In genomic region chr17:25109578-25109977, GRCm38 (mm10) we compare ENCODE assay signal across 9 mouse cellular contexts. TPM values are rescaled to one million over a fixed set of nuclear protein-coding genes. Genes with fewer than 3 reads are reported as not detected.
DNase-seq lines count a peak whose midpoint lies in the region; ATAC-seq and TF ChIP-seq lines count a peak whose summit lies in the region.
"Had no signal": no experiment of that assay in that cellular context is flagged by ENCODE, and none has a peak within 500 bp of the region (broad histone marks: within the 10 kb centered on the region; RNA-seq: fewer than 3 reads in every experiment).

No protein-coding gene starts in this region.

- no peak overlapping the region for H3K4me3 ChIP-seq in liver, embryonic 11.5 days (ENCODE audit: low read depth, low read length)
- no peak overlapping the region for H3K4me3 ChIP-seq in stomach, postnatal 0 days (ENCODE audit: low read depth, low read length)

- H3K36me3 ChIP-seq in liver, embryonic 11.5 days (ENCODE audit: control insufficient read depth, insufficient read depth, low read length): peaks cover 37% of the 10 kb centered on the region
- H3K36me3 ChIP-seq in stomach, postnatal 0 days (ENCODE audit: control insufficient read depth, insufficient read depth, low read length): peaks cover 6% of the 10 kb centered on the region; the same call in 1 of the 2 replicates

- H3K27me3 ChIP-seq in liver, embryonic 11.5 days (replicated peaks; ENCODE audit: control insufficient read depth, insufficient read depth, low read length): no peaks in the 10 kb centered on the region
- no peaks in the 10 kb centered on the region for H3K27me3 ChIP-seq in stomach, postnatal 0 days (ENCODE audit: control insufficient read depth, insufficient read depth, low read length)

- TF ChIP-seq EP300 in stomach, postnatal 0 days (optimal IDR thresholded peaks at IDR 0.05): no peak

- ATAC-seq in liver, embryonic 11.5 days (replicated peaks; ENCODE audit: low FRiP score): peak; percentile 69; the same call in 1 of the 2 replicates
- ATAC-seq in stomach, postnatal 0 days (ENCODE audit: low FRiP score, low TSS enrichment): peak; percentile 65

- TF ChIP-seq CTCF in stomach, postnatal 0 days (IDR thresholded peaks at IDR 0.05; ENCODE audit: low read depth): peak; percentile 79

- H3K9ac ChIP-seq in liver, embryonic 11.5 days (ENCODE audit: low read depth, low read length): no peak overlapping the region
- no peak overlapping the region for H3K9ac ChIP-seq in stomach, postnatal 0 days (ENCODE audit: low read length)

- peak; percentile 38 for DNase-seq in gastrocnemius, postnatal 10 days
- DNase-seq in gastrocnemius, postnatal 25 days: no peak
- DNase-seq in 416B (ENCODE audit: low read depth): peak; percentile 61
- DNase-seq in adipocyte (ENCODE audit: low spot score): peak; percentile 83
- peak; percentile 44 to 59 for DNase-seq in heart, postnatal 14 days
- no peak for DNase-seq in liver, embryonic 11.5 days (ENCODE audit: low spot score)
- peak; percentile 61 for DNase-seq in stomach, postnatal 0 days (ENCODE audit: low spot score)
- DNase-seq in urinary bladder, postnatal 4 days (ENCODE audit: low spot score in 2 of 2): no peak

- WGBS in liver, embryonic 11.5 days: 78% methylated on average over 2 of the region's 2 CpGs
- WGBS in stomach, postnatal 0 days: 68% methylated on average over 2 of the region's 2 CpGs

- peaks cover under 1% of the 10 kb centered on the region for H3K4me1 ChIP-seq in liver, embryonic 11.5 days (replicated peaks; ENCODE audit: control insufficient read depth, insufficient read depth, low read length)
- no peaks in the 10 kb centered on the region for H3K4me1 ChIP-seq in stomach, postnatal 0 days (replicated peaks; ENCODE audit: control insufficient read depth, insufficient read depth)

- H3K27ac ChIP-seq in liver, embryonic 11.5 days (ENCODE audit: low read depth, low read length): no peak overlapping the region
- H3K27ac ChIP-seq in stomach, postnatal 0 days (replicated peaks): no peak overlapping the region

- intact Hi-C loops in heart, postnatal 14 days (cut with DNase I): no loop called here

- no peaks in the 10 kb centered on the region for H3K9me3 ChIP-seq in liver, embryonic 11.5 days (ENCODE audit: control insufficient read depth, low read length)
- H3K9me3 ChIP-seq in stomach, postnatal 0 days (ENCODE audit: control insufficient read depth, low read length): no peaks in the 10 kb centered on the region

- H3K4me2 ChIP-seq in liver, embryonic 11.5 days: no peak overlapping the region
- no peak overlapping the region for H3K4me2 ChIP-seq in stomach, postnatal 0 days (replicated peaks; ENCODE audit: low read depth)

RNA-seq across cellular contexts. Expression of gene Telo2, which starts 6.2 kb away (rescaled TPM):
- total RNA-seq in gastrocnemius, postnatal 10 days (2021): 10 to 100 TPM; 13.0 to 16.1 TPM
- total RNA-seq in gastrocnemius, postnatal 25 days (2021): 1 to 10 TPM; 5.8 to 5.9 TPM
- total RNA-seq in heart, postnatal 14 days (2021): 10 to 100 TPM; 11.2 to 13.3 TPM
- polyA plus RNA-seq in liver, embryonic 11.5 days (2014; fragmentation: Nextera tagmentation; extraction: Ambion mirVana): 46.2 and 49.6 TPM in 2 replicates
- polyA plus RNA-seq in stomach, postnatal 0 days (2015; fragmentation: Nextera tagmentation; extraction: Ambion mirVana): 12.2 and 13.7 TPM in 2 replicates

RNA-seq across cellular contexts. Expression of gene Ptx4, which starts 11.0 kb away (rescaled TPM):
- total RNA-seq in gastrocnemius, postnatal 10 days (2021): 1 to 10 TPM; 7.3 to 8.7 TPM
- total RNA-seq in gastrocnemius, postnatal 25 days (2021): 1 to 10 TPM; 4.4 to 6.6 TPM
- 1 to 10 TPM; 4.6 to 7.2 TPM for total RNA-seq in heart, postnatal 14 days (2021)
- polyA plus RNA-seq in liver, embryonic 11.5 days (2014; fragmentation: Nextera tagmentation; extraction: Ambion mirVana): not detected in 2 replicates
- polyA plus RNA-seq in stomach, postnatal 0 days (2015; fragmentation: Nextera tagmentation; extraction: Ambion mirVana): 0.30 and 0.33 TPM in 2 replicates
- polyA plus RNA-seq: lung, embryonic 16.5 days had no signal

RNA-seq across cellular contexts. Expression of gene Clcn7, which starts 23.6 kb away (rescaled TPM):
- 10 to 100 TPM; 14.0 to 20.0 TPM for total RNA-seq in gastrocnemius, postnatal 10 days (2021)
- 10 to 100 TPM; 11.7 to 13.1 TPM for total RNA-seq in gastrocnemius, postnatal 25 days (2021)
- total RNA-seq in heart, postnatal 14 days (2021): 10 to 100 TPM; 27.5 to 28.9 TPM
- 18.7 and 19.7 TPM in 2 replicates for polyA plus RNA-seq in liver, embryonic 11.5 days (2014; fragmentation: Nextera tagmentation; extraction: Ambion mirVana)
- polyA plus RNA-seq in stomach, postnatal 0 days (2015; fragmentation: Nextera tagmentation; extraction: Ambion mirVana): 10.5 and 11.5 TPM in 2 replicates

RNA-seq across cellular contexts. Expression of gene Tmem204, which starts 26.2 kb away (rescaled TPM):
- total RNA-seq in gastrocnemius, postnatal 10 days (2021): 10 to 100 TPM; 16.0 to 16.5 TPM
- total RNA-seq in gastrocnemius, postnatal 25 days (2021): 10 to 100 TPM in 1 of 2 experiments, 1 to 10 TPM in 1; 9.4 to 11.0 TPM
- 10 to 100 TPM; 35.5 to 39.1 TPM for total RNA-seq in heart, postnatal 14 days (2021)
- polyA plus RNA-seq in liver, embryonic 11.5 days (2014; fragmentation: Nextera tagmentation; extraction: Ambion mirVana): 8.5 and 10.1 TPM in 2 replicates
- 16.8 and 19.0 TPM in 2 replicates for polyA plus RNA-seq in stomach, postnatal 0 days (2015; fragmentation: Nextera tagmentation; extraction: Ambion mirVana)

RNA-seq across cellular contexts. Expression of gene Ccdc154, which starts 52.7 kb away (rescaled TPM):
- under 1 TPM; 0.09 TPM for total RNA-seq in gastrocnemius, postnatal 10 days (2021)
- total RNA-seq in gastrocnemius, postnatal 25 days (2021): not detected
- not detected for total RNA-seq in heart, postnatal 14 days (2021)
- 0.11 and 0.14 TPM in 2 replicates for polyA plus RNA-seq in liver, embryonic 11.5 days (2014; fragmentation: Nextera tagmentation; extraction: Ambion mirVana)
- 0.80 and 0.84 TPM in 2 replicates for polyA plus RNA-seq in stomach, postnatal 0 days (2015; fragmentation: Nextera tagmentation; extraction: Ambion mirVana)

Comparison
In these comparisons a context has a peak if more than half of its experiments do, and no peak if none do; other contexts are left out.
1. DNase-seq: peak in gastrocnemius, postnatal 10 days (single experiment), 416B (single experiment), adipocyte (single experiment), heart, postnatal 14 days (2 of 2) and stomach, postnatal 0 days (single experiment); none in gastrocnemius, postnatal 25 days (single experiment), liver, embryonic 11.5 days (single experiment) and urinary bladder, postnatal 4 days (0 of 2).